Mouse (Mus musculus): ENCODE measurements around the gene 2210011C24Rik. TPM values are rescaled to one million over a fixed set of nuclear protein-coding genes. Genes with fewer than 3 reads are reported as not detected.

Gene 2210011C24Rik
- total RNA-seq, 2 experiments from 2014 or later, result 2.5 to 2.8 TPM

GRCm38 (mm10) chr8:83967701-83968100 lies 44.3 kb downstream of the 2210011C24Rik start:
- no peak for DNase-seq (ENCODE audit: low spot score in 2 of 2)

- no peak for DNase-seq (ENCODE audit: low spot score in 2 of 2)
Measured at GRCm38 (mm10) chr8:83964015-83964765, 47.8 kb downstream of the 2210011C24Rik start.

Small RNA genes within 50 kb of the gene (microRNA-seq; reads per million reads assigned to microRNA genes)
- gene Mir1199 (1.1 to 1.4 reads per million in 2 experiments), gene Mir8111 (1.7 to 3.4 reads per million in 2 experiments)

Other genes starting within 250 kb of the 2210011C24Rik start
- gene Adgrl1, start 112.1 kb downstream of the 2210011C24Rik start, total RNA-seq (2021), result 100 to 1,000 TPM; 345 to 352 TPM
- under 1 TPM; 0.17 to 0.25 TPM for gene Gm10644, start 57.0 kb downstream of the 2210011C24Rik start, total RNA-seq (2021)
- 1 to 10 TPM; 1.1 TPM for gene Asf1b, start 56.7 kb downstream of the 2210011C24Rik start, total RNA-seq (2021)
- gene Prkaca, start 39.2 kb downstream of the 2210011C24Rik start, total RNA-seq (2021), result 100 to 1,000 TPM; 261 to 268 TPM
- gene Samd1, start 14.5 kb downstream of the 2210011C24Rik start, total RNA-seq (2021), result 10 to 100 TPM; 51.0 to 52.7 TPM
- 1 to 10 TPM in 1 of 2 experiments, under 1 TPM in 1; 0.39 to 1.2 TPM for gene 1700067K01Rik, start 10.7 kb downstream of the 2210011C24Rik start, total RNA-seq (2021)
- 1 to 10 TPM; 4.1 to 7.9 TPM for gene Palm3, start 9.3 kb upstream of the 2210011C24Rik start, total RNA-seq (2021)
- 1 to 10 TPM; 1.6 to 1.8 TPM for gene Il27ra, start 30.4 kb upstream of the 2210011C24Rik start, total RNA-seq (2021)
- gene Rln3, start 32.8 kb upstream of the 2210011C24Rik start, total RNA-seq (2021), result not detected
- 1 to 10 TPM; 4.7 to 5.0 TPM for gene Gm10643, start 53.0 kb upstream of the 2210011C24Rik start, total RNA-seq (2021)
- 10 to 100 TPM; 20.1 to 21.0 TPM for gene Rfx1, start 54.7 kb upstream of the 2210011C24Rik start, total RNA-seq (2021)
- gene Dcaf15, start 92.6 kb upstream of the 2210011C24Rik start, total RNA-seq (2021), result 10 to 100 TPM; 20.5 to 21.9 TPM
- gene Podnl1, start 113.8 kb upstream of the 2210011C24Rik start, total RNA-seq (2021), result not detected
- gene Cc2d1a, start 135.8 kb upstream of the 2210011C24Rik start, total RNA-seq (2021), result 10 to 100 TPM; 46.9 to 53.9 TPM
- 1 to 10 TPM; 1.1 TPM for gene 4930432K21Rik, start 135.9 kb upstream of the 2210011C24Rik start, total RNA-seq (2021)
- 1 to 10 TPM; 3.8 to 4.4 TPM for gene Nanos3, start 173.0 kb upstream of the 2210011C24Rik start, total RNA-seq (2021)
- gene Zswim4, start 224.9 kb upstream of the 2210011C24Rik start, total RNA-seq (2021), result 10 to 100 TPM; 17.2 to 18.8 TPM
- gene D8Ertd738e, start 237.5 kb upstream of the 2210011C24Rik start, total RNA-seq (2021), result 100 to 1,000 TPM; 147 to 156 TPM
- gene Mri1, start 245.2 kb upstream of the 2210011C24Rik start, total RNA-seq (2021), result 10 to 100 TPM; 24.7 to 28.7 TPM

All from layer of hippocampus, postnatal 14 days (tissue).